Mouse (Mus musculus): ENCODE results near the gene Trim14. TPM values are rescaled to one million over a fixed set of nuclear protein-coding genes. Genes with fewer than 3 reads are reported as not detected.
A peak's percentile ranks its signal among the peaks of the same experiment; 100 is the strongest.

Trim14 gene
- polyA plus RNA-seq, 1 experiment from 2014 or later: 4.9 TPM

DNA sequence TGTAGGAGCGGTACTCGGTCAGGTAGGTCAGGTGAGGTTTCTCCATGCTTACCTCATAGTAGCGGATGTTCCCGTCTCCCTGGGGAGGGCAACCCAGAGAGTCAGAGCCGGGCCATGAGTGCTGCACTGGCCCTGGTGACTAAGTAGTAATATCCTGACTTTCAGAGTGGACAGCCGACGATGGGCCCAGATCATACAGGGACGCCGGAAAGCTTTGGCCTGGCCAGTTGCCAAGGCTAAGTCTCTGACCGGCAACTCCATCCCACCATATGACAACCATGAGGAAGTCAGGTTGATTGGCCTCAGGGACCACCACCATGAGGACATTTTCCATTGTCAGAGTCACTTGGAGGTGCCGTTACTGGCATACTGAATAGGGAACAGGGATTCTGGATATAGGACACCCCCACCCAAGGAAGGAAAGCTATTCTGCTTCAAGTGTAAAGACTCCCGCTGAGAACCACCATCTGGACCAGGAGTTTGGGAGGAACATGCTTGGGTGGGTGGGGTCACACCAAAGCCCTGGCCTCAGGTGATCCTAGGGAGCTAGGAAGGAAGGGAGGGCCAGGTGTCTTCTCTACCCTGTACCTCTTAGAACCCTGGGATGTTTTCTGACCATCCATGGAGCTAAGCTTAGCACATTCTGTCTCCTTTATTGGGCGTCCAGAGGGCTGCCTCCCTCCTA, 7.6 kb upstream of the Trim14 start:
- H3K4me3 ChIP-seq (ENCODE audit: low read depth, low read length): no peak overlapping the region
- no peaks in the 10 kb centered on the region for H3K4me1 ChIP-seq (ENCODE audit: control insufficient read depth, insufficient read depth, low read length)
- H3K36me3 ChIP-seq (ENCODE audit: control insufficient read depth, insufficient read depth, low read length): no peaks in the 10 kb centered on the region
- WGBS: 90% methylated on average over 13 of the region's 13 CpGs
- H3K9me3 ChIP-seq (ENCODE audit: control insufficient read depth, low read depth, low read length): no peaks in the 10 kb centered on the region
- no peak for ATAC-seq (ENCODE audit: insufficient number of reproducible peaks, insufficient read depth, low FRiP score, low read depth)
- H3K27me3 ChIP-seq (ENCODE audit: control insufficient read depth, insufficient read depth, low read length): no peaks in the 10 kb centered on the region
- no peak overlapping the region for H3K4me2 ChIP-seq (replicated peaks; ENCODE audit: low read depth, low read length)
- H3K27ac ChIP-seq (ENCODE audit: low read length): no peak overlapping the region
- H3K9ac ChIP-seq (replicated peaks; ENCODE audit: low read depth, low read length): no peak overlapping the region

DNA sequence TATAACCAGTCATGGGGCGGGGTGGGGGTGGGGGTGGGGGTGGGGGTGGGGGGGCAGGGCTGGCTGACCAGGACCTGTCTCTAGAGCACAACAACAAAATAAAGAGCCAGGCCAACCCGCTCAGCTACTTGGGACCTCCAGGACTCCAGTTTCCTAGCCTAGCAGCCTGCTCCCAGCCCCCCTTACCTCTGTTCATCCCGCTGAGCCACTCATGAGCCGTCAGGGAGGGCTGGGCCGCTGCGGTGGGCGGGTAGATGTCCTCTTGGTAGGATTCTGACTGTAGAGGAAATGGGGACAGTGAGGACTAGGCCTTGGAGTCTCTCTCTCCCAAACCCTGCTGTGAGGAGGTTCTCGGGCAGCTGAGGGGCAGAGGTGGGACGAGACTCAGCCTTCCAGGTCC, 5.8 kb upstream of the Trim14 start:
- Histone ChIP-seq H3K27me3 (ENCODE audit: control insufficient read depth, insufficient read depth, low read length) (0 out of 2 replicates have a peak, but pooled peaks cover 2% of the 10 kb centered on the region), H3K27ac (ENCODE audit: low read length) (no peak overlapping the region), H3K4me1 (ENCODE audit: control insufficient read depth, insufficient read depth, low read length) (no peaks in the 10 kb centered on the region), H3K9ac (replicated peaks; ENCODE audit: low read depth, low read length) (no peak overlapping the region), H3K9me3 (ENCODE audit: control insufficient read depth, low read depth, low read length) (no peaks in the 10 kb centered on the region), H3K4me2 (replicated peaks; ENCODE audit: low read depth, low read length) (no peak overlapping the region), H3K4me3 (ENCODE audit: low read depth, low read length) (no peak overlapping the region), H3K36me3 (ENCODE audit: control insufficient read depth, insufficient read depth, low read length) (no peaks in the 10 kb centered on the region)
- WGBS: 51% methylated on average over 9 of the region's 9 CpGs
- no peak for ATAC-seq (ENCODE audit: insufficient number of reproducible peaks, insufficient read depth, low FRiP score, low read depth)

DNA sequence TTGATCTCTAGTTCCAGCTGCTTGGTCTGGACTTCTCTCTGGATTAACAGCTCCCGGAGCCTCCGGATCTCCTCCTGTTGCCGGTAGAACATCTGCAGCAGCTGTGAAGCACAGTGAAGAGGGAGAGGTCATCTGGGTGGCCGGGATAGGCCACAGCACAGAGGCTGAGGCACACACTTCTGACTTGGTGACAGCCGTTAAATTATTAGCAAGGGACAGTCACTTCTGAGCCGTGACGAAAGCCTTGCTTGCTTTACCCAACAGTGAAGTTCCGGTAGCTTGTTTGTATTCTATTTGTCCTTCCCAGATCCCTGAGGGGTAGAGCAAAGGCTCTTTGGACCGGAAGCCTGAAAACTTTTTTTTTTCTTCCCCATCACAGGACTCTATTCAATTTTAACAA, 3.2 kb upstream of the Trim14 start:
- Histone ChIP-seq H3K4me2 (replicated peaks; ENCODE audit: low read depth, low read length) (no peak overlapping the region), H3K27me3 (ENCODE audit: control insufficient read depth, insufficient read depth, low read length) (peaks cover 16% of the 10 kb centered on the region; the same call in 1 of the 2 replicates), H3K36me3 (ENCODE audit: control insufficient read depth, insufficient read depth, low read length) (no peaks in the 10 kb centered on the region), H3K27ac (ENCODE audit: low read length) (no peak overlapping the region), H3K4me3 (ENCODE audit: low read depth, low read length) (no peak overlapping the region), H3K9me3 (ENCODE audit: control insufficient read depth, low read depth, low read length) (no peaks in the 10 kb centered on the region), H3K4me1 (ENCODE audit: control insufficient read depth, insufficient read depth, low read length) (no peaks in the 10 kb centered on the region), H3K9ac (replicated peaks; ENCODE audit: low read depth, low read length) (no peak overlapping the region)
- 54% methylated on average over 9 of the region's 9 CpGs for WGBS
- no peak for ATAC-seq (ENCODE audit: insufficient number of reproducible peaks, insufficient read depth, low FRiP score, low read depth)

DNA sequence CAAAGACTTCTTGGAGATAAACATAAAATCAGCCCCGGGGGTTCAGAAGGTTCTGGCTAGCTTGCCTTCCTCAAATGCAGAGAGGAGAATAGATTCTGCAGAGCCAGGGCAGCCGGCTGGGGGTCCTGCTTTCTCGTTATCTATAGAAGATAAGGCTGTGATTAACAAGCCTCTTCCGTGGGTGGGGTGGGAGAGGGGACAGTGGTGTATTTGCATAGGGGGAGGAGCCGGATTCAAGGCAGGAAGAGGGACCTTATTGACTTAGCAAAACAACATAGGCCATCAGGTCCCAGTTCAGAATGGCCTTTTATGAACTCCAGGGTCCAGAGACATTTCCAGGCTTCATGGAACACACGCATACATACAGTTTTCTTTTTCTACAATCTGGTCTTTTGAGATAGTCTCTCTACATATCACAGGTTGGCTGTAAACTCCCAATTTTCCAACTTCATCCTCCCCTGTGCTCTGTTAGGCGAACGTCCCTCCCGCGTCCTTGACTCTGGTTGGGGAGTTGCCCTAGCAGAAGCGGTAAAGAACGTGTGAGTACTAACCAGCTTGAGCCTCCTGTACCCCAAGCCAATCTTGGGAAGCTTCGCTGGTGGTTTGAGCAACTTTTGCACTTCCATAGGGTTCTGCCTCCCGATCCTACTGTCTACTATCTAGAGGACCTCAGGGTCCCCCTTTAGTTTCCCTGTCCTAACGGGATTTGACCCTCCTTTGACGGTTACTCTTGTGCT, 679 bp downstream of the Trim14 start:
- peak overlapping the region; percentile 48 for H3K4me2 ChIP-seq (replicated peaks; ENCODE audit: low read depth, low read length)
- H3K9me3 ChIP-seq (ENCODE audit: control insufficient read depth, low read depth, low read length): no peaks in the 10 kb centered on the region
- no peak overlapping the region; the same call in 1 of the 2 replicates for H3K9ac ChIP-seq (replicated peaks; ENCODE audit: low read depth, low read length)
- no peaks in the 10 kb centered on the region for H3K36me3 ChIP-seq (ENCODE audit: control insufficient read depth, insufficient read depth, low read length)
- no peaks in the 10 kb centered on the region for H3K4me1 ChIP-seq (ENCODE audit: control insufficient read depth, insufficient read depth, low read length)
- peak; percentile 6; the same call in 1 of the 2 replicates for ATAC-seq (ENCODE audit: insufficient number of reproducible peaks, insufficient read depth, low FRiP score, low read depth)
- H3K27ac ChIP-seq (ENCODE audit: low read length): no peak overlapping the region
- peak overlapping the region; percentile 44 for H3K4me3 ChIP-seq (ENCODE audit: low read depth, low read length)
- H3K27me3 ChIP-seq (ENCODE audit: control insufficient read depth, insufficient read depth, low read length): peaks cover 16% of the 10 kb centered on the region; the same call in 1 of the 2 replicates
- 9% methylated on average over 16 of the region's 16 CpGs for WGBS

DNA sequence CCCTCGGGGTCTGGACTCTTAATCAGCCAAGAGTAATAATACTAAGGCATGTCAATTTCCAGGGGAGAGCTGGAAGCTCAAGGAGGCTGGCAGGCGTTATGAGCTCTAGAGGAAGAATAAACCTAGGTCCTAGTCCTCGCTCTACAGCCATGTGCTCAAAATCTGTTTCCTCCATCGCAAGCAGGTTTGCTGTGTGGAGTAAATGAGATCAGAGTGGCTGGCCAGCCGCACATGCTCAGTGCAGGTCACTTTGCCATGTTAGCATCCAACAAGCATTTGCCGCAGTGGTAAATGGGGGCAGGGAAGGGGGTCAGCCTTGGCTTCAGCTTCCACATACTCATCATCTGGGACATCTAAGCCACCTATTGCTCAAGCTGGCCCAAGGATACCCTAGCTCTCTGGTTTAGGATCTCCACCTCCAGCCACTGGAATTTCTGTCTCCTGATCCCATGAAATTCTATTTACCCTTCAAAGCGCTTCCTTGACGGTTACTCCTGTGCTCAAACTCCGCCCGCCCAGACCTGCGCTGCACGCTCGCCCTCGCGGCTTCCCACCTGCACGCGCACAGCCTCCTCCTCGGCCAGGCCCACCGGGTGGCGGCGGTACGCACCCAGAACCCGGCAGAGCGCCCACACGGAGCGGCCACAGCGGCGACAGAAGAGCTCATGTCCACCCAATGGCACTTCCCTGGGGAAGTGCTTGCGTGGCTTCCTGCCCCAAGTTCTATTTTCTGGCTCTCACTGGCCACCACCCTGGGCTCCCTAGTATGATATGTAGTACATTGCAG, 1.8 kb downstream of the Trim14 start:
- no peaks in the 10 kb centered on the region for H3K9me3 ChIP-seq (ENCODE audit: control insufficient read depth, low read depth, low read length)
- H3K4me2 ChIP-seq (replicated peaks; ENCODE audit: low read depth, low read length): peak overlapping the region; percentile 48
- no peaks in the 10 kb centered on the region for H3K36me3 ChIP-seq (ENCODE audit: control insufficient read depth, insufficient read depth, low read length)
- peak overlapping the region; percentile 22 for H3K4me3 ChIP-seq (ENCODE audit: low read depth, low read length)
- WGBS: 10% methylated on average over 29 of the region's 29 CpGs
- no peak overlapping the region for H3K27ac ChIP-seq (ENCODE audit: low read length)
- H3K9ac ChIP-seq (replicated peaks; ENCODE audit: low read depth, low read length): no peak overlapping the region
- ATAC-seq (ENCODE audit: insufficient number of reproducible peaks, insufficient read depth, low FRiP score, low read depth): no peak
- no peaks in the 10 kb centered on the region for H3K4me1 ChIP-seq (ENCODE audit: control insufficient read depth, insufficient read depth, low read length)
- H3K27me3 ChIP-seq (ENCODE audit: control insufficient read depth, insufficient read depth, low read length): peaks cover 16% of the 10 kb centered on the region; the same call in 1 of the 2 replicates

DNA sequence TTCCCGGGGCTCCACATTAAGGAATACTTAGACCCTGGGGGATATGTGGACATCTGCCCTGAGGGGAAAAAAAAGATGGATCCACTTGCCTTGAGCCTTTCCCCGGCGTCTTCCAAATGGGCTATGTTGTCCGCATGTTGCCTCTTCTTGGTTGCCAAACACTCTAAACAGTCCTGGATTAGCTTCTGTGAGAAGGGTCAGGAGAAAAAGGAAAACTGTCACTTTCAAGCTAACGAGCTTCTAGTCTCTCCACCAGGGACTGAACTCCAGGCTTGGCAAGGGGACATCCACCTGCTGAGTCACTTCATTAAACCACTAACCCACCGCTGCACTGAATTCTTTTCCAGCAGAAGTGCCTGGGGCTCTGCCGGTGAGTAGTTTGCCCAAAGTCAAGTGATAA, 3.0 kb downstream of the Trim14 start:
- Histone ChIP-seq H3K4me3 (ENCODE audit: low read depth, low read length) (no peak overlapping the region), H3K27ac (ENCODE audit: low read length) (no peak overlapping the region), H3K4me1 (ENCODE audit: control insufficient read depth, insufficient read depth, low read length) (no peaks in the 10 kb centered on the region), H3K36me3 (ENCODE audit: control insufficient read depth, insufficient read depth, low read length) (no peaks in the 10 kb centered on the region), H3K27me3 (ENCODE audit: control insufficient read depth, insufficient read depth, low read length) (peaks cover 16% of the 10 kb centered on the region; the same call in 1 of the 2 replicates), H3K4me2 (replicated peaks; ENCODE audit: low read depth, low read length) (no peak overlapping the region), H3K9me3 (ENCODE audit: control insufficient read depth, low read depth, low read length) (no peaks in the 10 kb centered on the region), H3K9ac (replicated peaks; ENCODE audit: low read depth, low read length) (no peak overlapping the region)
- no peak for ATAC-seq (ENCODE audit: insufficient number of reproducible peaks, insufficient read depth, low FRiP score, low read depth)
- WGBS: 82% methylated on average over 7 of the region's 7 CpGs

DNA sequence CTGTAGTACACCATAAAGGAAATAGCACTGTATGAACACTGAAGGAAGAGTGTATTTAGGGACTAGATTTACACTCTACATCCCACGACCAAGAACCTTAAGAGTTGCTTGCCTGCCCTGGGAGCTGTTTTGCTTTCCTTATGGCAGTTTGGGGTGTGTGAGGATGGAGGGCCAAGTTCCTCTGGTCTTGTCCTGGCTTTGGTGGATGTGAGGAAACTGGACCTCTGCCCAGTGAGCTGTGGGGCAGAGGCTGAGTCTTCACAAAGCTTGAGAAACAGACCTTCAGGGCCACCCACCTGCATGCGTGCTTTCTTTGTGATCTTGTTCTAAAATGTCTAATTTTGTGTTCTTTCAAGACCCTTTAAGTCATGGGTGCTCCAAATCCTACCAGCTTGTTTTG, 3.4 kb downstream of the Trim14 start:
- H3K9me3 ChIP-seq (ENCODE audit: control insufficient read depth, low read depth, low read length): no peaks in the 10 kb centered on the region
- H3K4me2 ChIP-seq (replicated peaks; ENCODE audit: low read depth, low read length): no peak overlapping the region
- no peaks in the 10 kb centered on the region for H3K36me3 ChIP-seq (ENCODE audit: control insufficient read depth, insufficient read depth, low read length)
- WGBS: 85% methylated on average over 2 of the region's 2 CpGs
- no peaks in the 10 kb centered on the region for H3K4me1 ChIP-seq (ENCODE audit: control insufficient read depth, insufficient read depth, low read length)
- ATAC-seq (ENCODE audit: insufficient number of reproducible peaks, insufficient read depth, low FRiP score, low read depth): no peak
- H3K9ac ChIP-seq (replicated peaks; ENCODE audit: low read depth, low read length): no peak overlapping the region
- H3K27me3 ChIP-seq (ENCODE audit: control insufficient read depth, insufficient read depth, low read length): peaks cover 16% of the 10 kb centered on the region; the same call in 1 of the 2 replicates
- H3K4me3 ChIP-seq (ENCODE audit: low read depth, low read length): no peak overlapping the region
- no peak overlapping the region for H3K27ac ChIP-seq (ENCODE audit: low read length)

DNA sequence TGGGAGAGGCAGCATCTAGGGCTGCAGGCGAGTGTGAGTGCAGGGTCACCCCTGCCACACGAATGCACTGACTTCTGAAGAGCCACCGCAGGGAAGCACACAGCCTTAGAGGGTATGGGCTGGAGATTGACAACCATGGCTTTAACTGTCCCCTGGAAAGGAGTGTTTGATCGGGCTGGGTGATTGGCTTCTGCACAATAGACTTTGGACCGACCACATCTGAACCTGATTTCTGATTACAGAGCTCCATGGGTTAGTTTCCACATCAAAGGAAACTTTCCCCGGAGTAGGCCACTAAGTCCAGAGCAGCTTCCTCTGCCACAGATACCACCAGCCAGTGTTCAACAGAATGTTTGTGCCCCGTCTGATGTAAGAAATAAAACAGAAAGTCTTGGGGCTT, 6.2 kb downstream of the Trim14 start:
- H3K36me3 ChIP-seq (ENCODE audit: control insufficient read depth, insufficient read depth, low read length): no peaks in the 10 kb centered on the region
- 0 out of 2 replicates have a peak, but pooled peaks cover 4% of the 10 kb centered on the region for H3K27me3 ChIP-seq (ENCODE audit: control insufficient read depth, insufficient read depth, low read length)
- H3K4me2 ChIP-seq (replicated peaks; ENCODE audit: low read depth, low read length): no peak overlapping the region
- no peaks in the 10 kb centered on the region for H3K4me1 ChIP-seq (ENCODE audit: control insufficient read depth, insufficient read depth, low read length)
- H3K27ac ChIP-seq (ENCODE audit: low read length): no peak overlapping the region
- 58% methylated on average over 7 of the region's 7 CpGs for WGBS
- no peaks in the 10 kb centered on the region for H3K9me3 ChIP-seq (ENCODE audit: control insufficient read depth, low read depth, low read length)
- no peak overlapping the region for H3K4me3 ChIP-seq (ENCODE audit: low read depth, low read length)
- ATAC-seq (ENCODE audit: insufficient number of reproducible peaks, insufficient read depth, low FRiP score, low read depth): no peak
- H3K9ac ChIP-seq (replicated peaks; ENCODE audit: low read depth, low read length): no peak overlapping the region

Data from stomach, embryonic 14.5 days (tissue).